Comparison of ENCODE assay signal across 11 mouse cellular contexts in the genomic region with DNA sequence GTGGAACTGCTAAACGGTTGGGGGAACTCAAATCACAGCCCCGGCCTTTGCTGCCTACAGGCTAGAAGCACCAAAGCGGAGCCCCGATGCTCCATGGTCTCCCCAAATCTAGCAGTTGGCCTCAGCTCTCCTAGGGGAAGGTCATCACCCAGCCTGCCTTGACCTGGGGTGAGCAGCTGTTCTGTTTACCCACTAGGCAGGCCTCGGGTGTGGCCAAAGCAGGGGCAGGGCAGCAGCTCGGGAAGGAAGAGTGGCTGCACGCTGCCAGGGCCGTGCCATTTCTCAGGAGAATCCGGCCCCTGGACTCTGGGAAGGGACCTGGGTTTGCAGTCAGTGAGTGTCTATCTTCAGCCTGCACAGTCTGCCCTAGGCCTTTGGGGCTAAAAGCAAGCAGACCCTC. TPM values are rescaled to one million over a fixed set of nuclear protein-coding genes. Genes with fewer than 3 reads are reported as not detected.
A peak's percentile ranks its signal among the peaks of the same experiment; 100 is the strongest.
DNase-seq lines count a peak whose midpoint lies in the region; ATAC-seq and TF ChIP-seq lines count a peak whose summit lies in the region.
"Had no signal": no experiment of that assay in that cellular context is flagged by ENCODE, and none has a peak within 500 bp of the region (broad histone marks: within the 10 kb centered on the region; RNA-seq: fewer than 3 reads in every experiment).

No protein-coding gene starts in this region.

- peaks cover 52% of the 10 kb centered on the region for H3K4me1 ChIP-seq in heart, adult 2 months (ENCODE audit: control insufficient read depth, insufficient read depth, low read length)
- H3K4me1 ChIP-seq in liver, adult 2 months (ENCODE audit: control insufficient read depth, insufficient read depth, low read length) = peaks cover 13% of the 10 kb centered on the region
- peaks cover 24% of the 10 kb centered on the region for H3K4me1 ChIP-seq in liver, postnatal 0 days (ENCODE audit: insufficient read depth)
- H3K4me1 ChIP-seq in limb, embryonic 13.5 days = peaks cover 51% of the 10 kb centered on the region
- H3K4me1 ChIP-seq in stomach, embryonic 15.5 days = peaks cover 64% of the 10 kb centered on the region

- intact Hi-C loops in heart, adult 2 months (cut with DNase I) = no loop called here

- WGBS in heart, adult 2 months = 39% methylated on average over 9 of the region's 9 CpGs
- 16% methylated on average over 9 of the region's 9 CpGs for WGBS in liver, adult 2 months
- WGBS in liver, postnatal 0 days (ENCODE audit: insufficient replicate concordance) = 46% methylated on average over 9 of the region's 9 CpGs
- 71% methylated on average over 9 of the region's 9 CpGs for WGBS in limb, embryonic 13.5 days
- WGBS in stomach, embryonic 15.5 days = 53% methylated on average over 9 of the region's 9 CpGs

- H3K4me2 ChIP-seq in liver, postnatal 0 days (ENCODE audit: low read depth, low read length) = no peak overlapping the region
- no peak overlapping the region for H3K4me2 ChIP-seq in limb, embryonic 13.5 days (replicated peaks)
- H3K4me2 ChIP-seq in stomach, embryonic 15.5 days = peak overlapping the region; percentile 84
- H3K4me2 ChIP-seq: hindbrain, embryonic 12.5 days; liver, embryonic 13.5 days had no signal

- no peak overlapping the region for H3K9ac ChIP-seq in heart, adult 2 months (ENCODE audit: low read depth, low read length)
- H3K9ac ChIP-seq in liver, adult 2 months (ENCODE audit: low read depth, low read length) = no peak overlapping the region
- H3K9ac ChIP-seq in liver, postnatal 0 days (replicated peaks) = no peak overlapping the region
- 0 out of 2 replicates have a peak overlapping the region, but pooled peaks have one; percentile 31 for H3K9ac ChIP-seq in limb, embryonic 13.5 days
- no peak overlapping the region for H3K9ac ChIP-seq in stomach, embryonic 15.5 days
- H3K9ac ChIP-seq: hindbrain, embryonic 12.5 days; liver, embryonic 13.5 days had no signal

- H3K27me3 ChIP-seq in heart, adult 2 months (ENCODE audit: control insufficient read depth, insufficient read depth, low read length) = no peaks in the 10 kb centered on the region
- no peaks in the 10 kb centered on the region for H3K27me3 ChIP-seq in liver, adult 2 months (ENCODE audit: control insufficient read depth, insufficient read depth, low read length)
- no peaks in the 10 kb centered on the region for H3K27me3 ChIP-seq in liver, postnatal 0 days (ENCODE audit: insufficient read depth, low read length)
- H3K27me3 ChIP-seq in limb, embryonic 13.5 days = peaks cover 11% of the 10 kb centered on the region
- no peaks in the 10 kb centered on the region for H3K27me3 ChIP-seq in stomach, embryonic 15.5 days (replicated peaks)
- H3K27me3 ChIP-seq: Patski had no signal

- H3K36me3 ChIP-seq in heart, adult 2 months (ENCODE audit: control insufficient read depth, insufficient read depth, low read length) = peaks cover 4% of the 10 kb centered on the region
- H3K36me3 ChIP-seq in liver, adult 2 months (ENCODE audit: control insufficient read depth, insufficient read depth, low read length) = no peaks in the 10 kb centered on the region
- peaks cover 6% of the 10 kb centered on the region; the same call in 1 of the 2 replicates for H3K36me3 ChIP-seq in liver, postnatal 0 days (replicated peaks; ENCODE audit: insufficient read depth, low read length)
- peaks cover 29% of the 10 kb centered on the region for H3K36me3 ChIP-seq in limb, embryonic 13.5 days
- H3K36me3 ChIP-seq in stomach, embryonic 15.5 days = peaks cover 12% of the 10 kb centered on the region; the same call in 1 of the 2 replicates

- H3K9me3 ChIP-seq in liver, postnatal 0 days (ENCODE audit: low read length) = no peaks in the 10 kb centered on the region
- no peaks in the 10 kb centered on the region for H3K9me3 ChIP-seq in limb, embryonic 13.5 days
- H3K9me3 ChIP-seq in stomach, embryonic 15.5 days = no peaks in the 10 kb centered on the region
- H3K9me3 ChIP-seq: hindbrain, embryonic 12.5 days; liver, embryonic 13.5 days had no signal

- H3K79me2 ChIP-seq in heart, adult 2 months (replicated peaks; ENCODE audit: control insufficient read depth, insufficient read depth, low read length) = no peaks in the 10 kb centered on the region
- no peaks in the 10 kb centered on the region for H3K79me2 ChIP-seq in liver, adult 2 months (ENCODE audit: control insufficient read depth, insufficient read depth, low read length)

- no peak for TF ChIP-seq POLR2A in heart, adult 2 months (IDR thresholded peaks at IDR 0.05; ENCODE audit: insufficient read depth, low read depth, low read length)
- no peak for TF ChIP-seq POLR2A in liver, adult 2 months (IDR thresholded peaks at IDR 0.05; ENCODE audit: extremely low read depth, insufficient read depth, low read length)

- TF ChIP-seq EP300 in heart, adult 2 months (IDR thresholded peaks at IDR 0.05; ENCODE audit: insufficient read depth, low read depth, low read length) = no peak
- TF ChIP-seq EP300 in liver, postnatal 0 days (IDR thresholded peaks at IDR 0.05; ENCODE audit: low read depth) = no peak

- H3K27ac ChIP-seq in heart, adult 2 months = peak overlapping the region; percentile 58
- H3K27ac ChIP-seq in liver, adult 2 months (replicated peaks; ENCODE audit: insufficient read depth, low read depth, low read length) = no peak overlapping the region
- H3K27ac ChIP-seq in liver, postnatal 0 days (ENCODE audit: low read depth) = no peak overlapping the region
- H3K27ac ChIP-seq in limb, embryonic 13.5 days = no peak overlapping the region
- peak overlapping the region; percentile 94 for H3K27ac ChIP-seq in stomach, embryonic 15.5 days
- H3K27ac ChIP-seq: hindbrain, embryonic 12.5 days; liver, embryonic 13.5 days had no signal

- no peak for TF ChIP-seq CTCF in heart, adult 2 months (IDR thresholded peaks at IDR 0.05)
- no peak for TF ChIP-seq CTCF in liver, adult 2 months (IDR thresholded peaks at IDR 0.05; ENCODE audit: low read depth, low read length)
- no peak for TF ChIP-seq CTCF in liver, postnatal 0 days (IDR thresholded peaks at IDR 0.05; ENCODE audit: low read depth)

- no peak overlapping the region for H3K4me3 ChIP-seq in heart, adult 2 months
- H3K4me3 ChIP-seq in liver, adult 2 months (ENCODE audit: insufficient read depth, low read depth, low read length) = no peak overlapping the region
- no peak overlapping the region for H3K4me3 ChIP-seq in liver, postnatal 0 days (ENCODE audit: low read depth, low read length)
- H3K4me3 ChIP-seq in limb, embryonic 13.5 days = no peak overlapping the region
- no peak overlapping the region for H3K4me3 ChIP-seq in stomach, embryonic 15.5 days (replicated peaks)
- H3K4me3 ChIP-seq: hindbrain, embryonic 12.5 days; liver, embryonic 13.5 days had no signal

- ATAC-seq in liver, postnatal 0 days = no peak
- no peak for ATAC-seq in limb, embryonic 13.5 days (ENCODE audit: low FRiP score, low read depth)
- no peak for ATAC-seq in stomach, embryonic 15.5 days (ENCODE audit: insufficient read depth, low FRiP score, low read depth)
- ATAC-seq: Patski had no signal

- peak in 1 of 2 experiments; percentile 33 for DNase-seq in heart, adult 2 months
- no peak for DNase-seq in heart, postnatal 4 days
- DNase-seq in liver, adult 2 months (ENCODE audit: extremely low read depth, low read depth, low spot score) = peak; percentile 33
- no peak for DNase-seq in liver, postnatal 0 days
- DNase-seq in frontal cortex, adult 2 months (ENCODE audit: extremely low spot score in 1 of 2, low spot score in 1 of 2) = no peak
- no peak for DNase-seq in B cell, adult 2 months
- DNase-seq: liver, embryonic 13.5 days had no signal

RNA-seq across cellular contexts. Expression of a gene that starts 4.7 kb away (rescaled TPM):
- total RNA-seq in heart, adult 2 months (2021) = 10 to 100 TPM in 1 of 2 experiments, 1 to 10 TPM in 1; 8.9 to 10.2 TPM
- 6.8 and 7.5 TPM in 2 replicates for polyA plus RNA-seq in heart, adult 2 months (2012; rRNA removed)
- 1 to 10 TPM; 7.9 to 9.3 TPM for total RNA-seq in heart, postnatal 4 days (2021)
- total RNA-seq in liver, adult 2 months (2014; rRNA removed) = 0.65 and 0.74 TPM in 2 replicates
- polyA plus RNA-seq in liver, adult 2 months (2012; rRNA removed) = 2.1 TPM in 2 replicates
- 1.3 and 1.5 TPM in 2 replicates for polyA plus RNA-seq in liver, postnatal 0 days (2015; fragmentation: Nextera tagmentation; extraction: Ambion mirVana)
- 10.7 and 11.7 TPM in 2 replicates for polyA plus RNA-seq in limb, embryonic 13.5 days (2015; fragmentation: Nextera tagmentation; extraction: Ambion mirVana)
- 17.1 and 18.5 TPM in 2 replicates for polyA plus RNA-seq in stomach, embryonic 15.5 days (2015; fragmentation: Nextera tagmentation; extraction: Ambion mirVana)
- polyA plus RNA-seq in frontal cortex, adult 2 months (2012; rRNA removed) = 11.4 and 12.6 TPM in 2 replicates

RNA-seq across cellular contexts. Expression of a gene that starts 39.9 kb away (rescaled TPM):
- under 1 TPM; 0.68 to 0.94 TPM for total RNA-seq in heart, adult 2 months (2021)
- polyA plus RNA-seq in heart, adult 2 months (2012; rRNA removed) = 1.1 and 1.8 TPM in 2 replicates
- total RNA-seq in heart, postnatal 4 days (2021) = 1 to 10 TPM; 3.3 to 3.4 TPM
- 0.18 and 0.27 TPM in 2 replicates for total RNA-seq in liver, adult 2 months (2014; rRNA removed)
- 0.21 and 0.39 TPM in 2 replicates for polyA plus RNA-seq in liver, adult 2 months (2012; rRNA removed)
- not detected in 2 replicates for polyA plus RNA-seq in liver, postnatal 0 days (2015; fragmentation: Nextera tagmentation; extraction: Ambion mirVana)
- polyA plus RNA-seq in limb, embryonic 13.5 days (2015; fragmentation: Nextera tagmentation; extraction: Ambion mirVana) = 0.13 and 0.17 TPM in 2 replicates
- 0.21 and 0.23 TPM in 2 replicates for polyA plus RNA-seq in stomach, embryonic 15.5 days (2015; fragmentation: Nextera tagmentation; extraction: Ambion mirVana)
- 130 and 136 TPM in 2 replicates for polyA plus RNA-seq in frontal cortex, adult 2 months (2012; rRNA removed)
- polyA plus RNA-seq: liver, embryonic 13.5 days had no signal

RNA-seq across cellular contexts. Expression of a gene that starts 40.2 kb away (rescaled TPM):
- 10 to 100 TPM; 18.9 to 20.6 TPM for total RNA-seq in heart, adult 2 months (2021)
- 12.7 and 13.3 TPM in 2 replicates for polyA plus RNA-seq in heart, adult 2 months (2012; rRNA removed)
- total RNA-seq in heart, postnatal 4 days (2021) = 1 to 10 TPM; 3.4 to 5.0 TPM
- 0.20 and 0.28 TPM in 2 replicates for total RNA-seq in liver, adult 2 months (2014; rRNA removed)
- polyA plus RNA-seq in liver, adult 2 months (2012; rRNA removed) = 0.61 and 1.1 TPM in 2 replicates
- 0.43 and 0.78 TPM in 2 replicates for polyA plus RNA-seq in liver, postnatal 0 days (2015; fragmentation: Nextera tagmentation; extraction: Ambion mirVana)
- polyA plus RNA-seq in limb, embryonic 13.5 days (2015; fragmentation: Nextera tagmentation; extraction: Ambion mirVana) = 1.8 and 2.3 TPM in 2 replicates
- 2.9 and 5.0 TPM in 2 replicates for polyA plus RNA-seq in stomach, embryonic 15.5 days (2015; fragmentation: Nextera tagmentation; extraction: Ambion mirVana)
- polyA plus RNA-seq in frontal cortex, adult 2 months (2012; rRNA removed) = 7.3 and 8.0 TPM in 2 replicates

Comparison
In these comparisons a context has a peak if more than half of its experiments do, and no peak if none do; other contexts are left out.
1. H3K27ac ChIP-seq: peak in heart, adult 2 months (single experiment) and stomach, embryonic 15.5 days (single experiment); none in liver, adult 2 months (single experiment), liver, postnatal 0 days (single experiment) and limb, embryonic 13.5 days (single experiment).
2. RNA of a gene that starts 39.9 kb away (polyA plus RNA-seq): 130 to 136 TPM in frontal cortex, adult 2 months; 1.1 to 1.8 TPM in heart, adult 2 months, 0.21 to 0.23 TPM in stomach, embryonic 15.5 days, 0.21 to 0.39 TPM in liver, adult 2 months, 0.13 to 0.17 TPM in limb, embryonic 13.5 days and not detected in liver, postnatal 0 days; every median in the first group is over 10 times any median in the second.